Mouse (Mus musculus) testis, adult 2 months (tissue): Measurements from ENCODE around the gene Mapk8ip1. TPM values are rescaled to one million over a fixed set of nuclear protein-coding genes. Genes with fewer than 3 reads are reported as not detected.
A peak's percentile ranks its signal among the peaks of the same experiment; 100 is the strongest.

ENCODE experiments used
- H3K27ac ChIP-seq: fragments of 200-500 bp; 2 replicates; pipeline ENCODE4 v1.5.1; 2012; ENCODE audit warnings: low read depth, low read length; ENCODE audit not compliant: control insufficient read depth, insufficient read depth
- H3K27me3 ChIP-seq: fragments of 200-500 bp; 2 replicates; pipeline ENCODE4 v1.6.1; 2012; ENCODE audit warnings: mild to moderate bottlenecking, low read length, moderate library complexity; ENCODE audit not compliant: control insufficient read depth, insufficient read depth
- H3K36me3 ChIP-seq: fragments of 200-500 bp; 2 replicates; pipeline ENCODE4 v1.6.1; 2012; ENCODE audit warnings: mild to moderate bottlenecking, low read length; ENCODE audit not compliant: control insufficient read depth, insufficient read depth
- H3K4me1 ChIP-seq: fragments of 200-500 bp; 2 replicates; pipeline ENCODE4 v1.6.1; 2012; ENCODE audit warnings: low read length; ENCODE audit not compliant: control insufficient read depth, insufficient read depth
- H3K4me3 ChIP-seq: fragments of 200-500 bp; 2 replicates; pipeline ENCODE4 v1.5.1; 2012; ENCODE audit warnings: low read depth, mild to moderate bottlenecking, low read length, moderate library complexity, mixed read lengths; ENCODE audit not compliant: control insufficient read depth
- CTCF ChIP-seq: fragments of 200-500 bp; IDR thresholded peaks from 2 replicates; pipeline ENCODE4 v1.5.1; 2012; ENCODE audit warnings: low read depth, mild to moderate bottlenecking, inconsistent platforms, low read length, moderate library complexity; ENCODE audit not compliant: control insufficient read depth, insufficient read depth, insufficient replicate concordance
- POLR2A ChIP-seq: fragments of 200-500 bp; IDR thresholded peaks from 2 replicates; pipeline ENCODE4 v1.6.1; 2012; ENCODE audit warnings: low read depth, mild to moderate bottlenecking, inconsistent platforms, low read length, moderate library complexity; ENCODE audit not compliant: control insufficient read depth
- polyA plus RNA-seq: library from polyadenylated mRNA; depleted of rRNA; stranded (reverse); fragments of >200 nt; gene quantifications from 2 replicates; pipeline ENCODE4 v1.2.3, GENCODE M21; 2012

The Mapk8ip1 gene
- polyA plus RNA-seq, 1 experiment: 23.2 TPM

DNA sequence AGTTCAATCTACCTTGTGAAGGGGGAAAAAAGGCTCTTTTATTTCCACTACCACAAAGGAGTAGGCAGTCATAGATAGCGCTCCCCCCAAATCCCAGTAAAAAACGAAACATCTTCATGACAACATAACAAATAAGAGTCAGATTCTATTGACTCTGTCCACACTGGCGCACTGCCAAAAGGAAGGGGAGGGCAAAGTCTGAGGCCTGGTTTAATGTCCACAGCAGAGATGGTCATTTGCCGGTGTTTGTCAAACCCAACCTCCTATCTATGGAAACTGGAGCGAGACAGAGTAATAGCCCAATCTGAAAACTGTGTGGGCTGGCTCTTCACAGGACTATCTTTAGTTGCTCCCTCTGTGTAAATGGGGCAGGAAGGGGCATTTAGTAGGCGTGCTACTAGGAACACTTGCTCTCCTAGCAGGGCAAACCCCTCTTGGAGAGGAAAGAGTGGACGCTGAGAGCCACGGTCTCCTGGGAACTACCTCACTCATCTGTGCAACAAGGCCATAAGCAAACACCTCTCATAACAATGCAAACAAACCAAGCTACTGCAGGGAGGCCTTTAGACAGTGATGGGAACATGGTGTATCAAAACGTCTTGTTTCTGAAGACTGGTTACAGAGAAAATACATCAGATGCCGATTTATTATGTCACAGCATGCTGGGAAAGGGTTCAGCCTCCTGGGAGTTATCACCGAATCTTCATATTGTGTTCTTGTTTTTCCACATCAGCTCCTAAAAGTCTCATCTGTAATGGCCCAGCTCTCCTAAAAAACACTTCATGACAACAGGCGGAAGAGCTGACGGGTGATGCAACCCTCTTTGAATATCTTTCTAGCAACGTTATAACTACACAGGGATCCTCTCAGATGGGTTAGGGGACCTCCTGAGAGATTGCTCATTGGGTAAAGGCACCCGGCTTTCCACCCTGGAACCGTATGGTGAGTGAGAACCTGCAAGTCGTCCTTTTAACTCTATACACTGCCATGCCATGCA is 31.5 kb upstream of the Mapk8ip1 start:
- Histone ChIP-seq H3K4me1 (peaks cover 15% of the 10 kb centered on the region), H3K27ac (peak overlapping the region; percentile 87; the same call in 1 of the 2 replicates), H3K27me3 (no peaks in the 10 kb centered on the region), H3K4me3 (peak overlapping the region; percentile 97), H3K36me3 (no peaks in the 10 kb centered on the region)
- no peak for TF ChIP-seq CTCF
- TF ChIP-seq POLR2A: no peak

- no peak for TF ChIP-seq CTCF
- no peak for TF ChIP-seq POLR2A
- Histone ChIP-seq H3K4me1 (peaks cover 15% of the 10 kb centered on the region), H3K4me3 (peak overlapping the region; percentile 15), H3K27me3 (no peaks in the 10 kb centered on the region), H3K36me3 (no peaks in the 10 kb centered on the region), H3K27ac (peak overlapping the region; percentile 49)
Observed at GRCm38 (mm10) chr2:92431611-92432179, 30.6 kb upstream of the Mapk8ip1 start.

DNA sequence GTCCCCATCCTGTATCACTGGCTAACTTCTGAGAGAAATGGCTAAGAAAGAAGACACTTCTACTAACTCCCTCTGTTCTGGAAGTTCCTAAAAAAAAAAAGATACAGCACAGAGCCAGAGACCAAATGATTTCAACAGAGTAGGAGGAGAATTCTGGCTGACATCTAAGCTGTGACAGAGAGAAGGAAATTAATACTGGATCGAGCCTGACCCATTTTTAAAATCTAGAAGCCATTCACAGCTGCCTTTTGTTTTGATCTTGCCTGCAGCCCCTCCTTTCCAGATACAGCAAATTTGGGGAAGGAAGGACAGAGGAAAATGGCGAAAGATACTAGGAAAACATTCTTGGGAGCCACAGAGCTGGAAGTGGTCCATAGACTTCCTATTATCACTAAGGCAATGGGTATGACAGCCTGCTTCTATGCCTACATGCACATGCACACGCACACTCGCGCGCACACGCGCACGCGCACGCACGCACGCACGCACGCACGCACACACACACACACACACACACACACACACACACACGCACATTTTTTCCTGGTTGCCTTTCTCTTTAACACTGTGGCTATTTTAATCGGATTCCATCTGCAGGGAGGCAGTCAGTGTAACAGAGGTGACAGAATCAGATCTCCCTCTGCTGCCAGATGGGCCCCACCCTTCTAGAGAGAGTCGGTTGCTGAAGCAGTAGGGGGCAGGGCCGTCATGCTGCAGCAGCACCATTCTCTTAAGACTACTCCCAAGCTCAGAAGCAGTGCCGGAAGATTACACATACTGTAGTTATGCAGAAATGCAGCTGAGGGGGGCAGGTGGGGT is 29.9 kb upstream of the Mapk8ip1 start:
- TF ChIP-seq CTCF (no peak), POLR2A (no peak)
- peak overlapping the region; percentile 27; the same call in 1 of the 2 replicates for H3K27ac ChIP-seq
- no peaks in the 10 kb centered on the region for H3K27me3 ChIP-seq
- H3K4me1 ChIP-seq: peaks cover 16% of the 10 kb centered on the region
- no peaks in the 10 kb centered on the region; the same call in 1 of the 2 replicates for H3K36me3 ChIP-seq
- no peak overlapping the region for H3K4me3 ChIP-seq

DNA sequence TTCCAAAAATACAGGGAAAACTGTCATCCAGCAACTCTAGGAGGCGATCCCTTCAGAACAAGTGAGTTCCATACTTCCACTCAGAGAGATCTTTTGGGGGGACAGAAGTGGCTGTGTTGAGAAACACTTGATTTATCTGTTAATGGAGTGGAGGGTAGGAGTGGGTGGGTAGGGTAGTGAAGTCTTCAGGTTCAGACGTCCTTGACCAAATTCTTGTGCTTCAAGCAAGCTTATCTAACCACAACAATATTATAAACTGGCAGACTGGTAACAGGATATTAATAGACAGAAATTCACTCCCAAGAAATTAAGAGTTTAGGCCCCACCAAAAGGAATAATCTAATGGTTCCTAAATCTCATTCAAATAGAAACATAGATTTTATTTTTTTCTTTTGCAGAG is 29.0 kb upstream of the Mapk8ip1 start:
- Histone ChIP-seq H3K4me1 (peaks cover 17% of the 10 kb centered on the region), H3K4me3 (no peak overlapping the region), H3K27ac (no peak overlapping the region), H3K27me3 (no peaks in the 10 kb centered on the region), H3K36me3 (no peaks in the 10 kb centered on the region; the same call in 1 of the 2 replicates)
- no peak for TF ChIP-seq POLR2A
- TF ChIP-seq CTCF: no peak

- H3K36me3 ChIP-seq: no peaks in the 10 kb centered on the region; the same call in none of the 2 replicates
- H3K4me1 ChIP-seq: peaks cover 21% of the 10 kb centered on the region
- H3K4me3 ChIP-seq: no peak overlapping the region
- no peaks in the 10 kb centered on the region for H3K27me3 ChIP-seq
- TF ChIP-seq POLR2A: no peak
- no peak for TF ChIP-seq CTCF
- 0 out of 2 replicates have a peak overlapping the region, but pooled peaks have one; percentile 27 for H3K27ac ChIP-seq
Observed at GRCm38 (mm10) chr2:92427882-92428281, 26.8 kb upstream of the Mapk8ip1 start.

DNA sequence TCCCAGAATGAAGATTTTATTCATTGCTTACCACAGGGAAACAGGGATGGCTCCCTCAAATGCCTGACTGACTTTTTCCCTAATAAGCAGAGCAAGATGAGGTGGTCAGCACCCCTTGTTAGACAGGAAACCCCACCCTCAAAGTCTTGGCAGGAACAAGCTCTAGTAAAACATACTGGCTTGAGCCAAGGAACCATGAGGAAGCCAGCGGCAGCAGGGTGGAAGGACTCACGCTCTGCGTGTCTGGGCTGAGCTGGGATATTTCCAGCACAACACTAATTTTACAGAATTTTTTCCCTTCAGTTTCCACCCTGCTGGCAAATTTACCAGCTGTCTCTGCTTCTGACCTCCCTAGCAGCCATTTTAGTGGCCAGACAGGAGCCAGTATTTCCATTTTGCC is 25.4 kb upstream of the Mapk8ip1 start:
- H3K36me3 ChIP-seq: peaks cover 3% of the 10 kb centered on the region
- H3K4me3 ChIP-seq: no peak overlapping the region
- peak overlapping the region; percentile 32; the same call in 1 of the 2 replicates for H3K27ac ChIP-seq
- no peaks in the 10 kb centered on the region for H3K27me3 ChIP-seq
- H3K4me1 ChIP-seq: peaks cover 14% of the 10 kb centered on the region
- TF ChIP-seq POLR2A: no peak
- TF ChIP-seq CTCF: no peak
